Mouse (Mus musculus): Measurements from ENCODE around the gene Cyp2d11. TPM values are rescaled to one million over a fixed set of nuclear protein-coding genes. Genes with fewer than 3 reads are reported as not detected.
A peak's percentile ranks its signal among the peaks of the same experiment; 100 is the strongest.
"Not testable (repeated sequence)": the region's sequence is repeated elsewhere in the genome, so short reads cannot be mapped to it uniquely, and the experiment has no call there.

The Cyp2d11 gene
- total and polyA plus RNA-seq, 2 experiments from 2014 or later = not detected

- ATAC-seq (no peak), DNase-seq (no peak)
- H3K4me1 ChIP-seq (ENCODE audit: insufficient read depth) = peaks cover 9% of the 10 kb centered on the region; the same call in 1 of the 2 replicates
- no peaks in the 10 kb centered on the region for H3K9me3 ChIP-seq (ENCODE audit: low read length)
- H3K9ac ChIP-seq = no peak overlapping the region
- WGBS = 86% methylated on average over 9 of the region's 9 CpGs
- H3K4me3 ChIP-seq (ENCODE audit: low read depth, low read length) = no peak overlapping the region
- H3K27ac ChIP-seq (ENCODE audit: low read depth, low read length) = peak overlapping the region; percentile 74; the same call in 1 of the 2 replicates
- TF ChIP-seq CTCF (IDR thresholded peaks at IDR 0.05; ENCODE audit: low read depth) = no peak
- H3K36me3 ChIP-seq (ENCODE audit: insufficient read depth) = no peaks in the 10 kb centered on the region
- no peak overlapping the region for H3K4me2 ChIP-seq (ENCODE audit: low read depth)
- no peaks in the 10 kb centered on the region for H3K27me3 ChIP-seq (ENCODE audit: insufficient read depth, low read length)
Measured at GRCm38 (mm10) chr15:82375855-82376254, 18.0 kb downstream of the Cyp2d11 start.

- no peak for DNase-seq
- Histone ChIP-seq H3K27ac (ENCODE audit: low read depth, low read length) (no peak overlapping the region), H3K4me2 (ENCODE audit: low read depth) (no peak overlapping the region), H3K9ac (no peak overlapping the region), H3K36me3 (ENCODE audit: insufficient read depth) (no peaks in the 10 kb centered on the region), H3K4me1 (ENCODE audit: insufficient read depth) (peaks cover 9% of the 10 kb centered on the region; the same call in 1 of the 2 replicates), H3K4me3 (ENCODE audit: low read depth, low read length) (no peak overlapping the region), H3K9me3 (ENCODE audit: low read length) (no peaks in the 10 kb centered on the region), H3K27me3 (ENCODE audit: insufficient read depth, low read length) (no peaks in the 10 kb centered on the region)
- ATAC-seq = no peak
- WGBS = 77% methylated on average over 5 of the region's 5 CpGs
- no peak for TF ChIP-seq CTCF (IDR thresholded peaks at IDR 0.05; ENCODE audit: low read depth)
Measured at GRCm38 (mm10) chr15:82374437-82374836, 19.4 kb downstream of the Cyp2d11 start.

DNA sequence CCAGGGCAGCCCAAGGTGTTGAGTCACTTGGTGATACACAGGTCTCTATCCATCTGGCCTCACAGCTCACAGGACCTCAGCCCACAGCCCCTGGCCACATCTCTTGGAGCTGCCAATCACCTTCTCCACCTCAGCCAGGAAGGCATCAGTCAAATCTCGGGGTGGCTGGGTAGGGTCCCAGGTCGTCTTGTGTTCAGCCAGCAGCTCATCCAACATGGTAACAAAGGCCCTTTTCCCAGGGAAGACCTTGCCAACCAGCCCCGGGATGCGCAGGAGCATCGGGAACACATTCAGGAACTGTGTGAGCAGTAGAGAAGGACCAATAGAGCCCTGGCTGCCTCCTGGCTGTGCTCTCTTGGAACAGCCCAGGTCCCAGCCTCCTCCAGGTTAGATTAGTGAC lies 20.8 kb downstream of the Cyp2d11 start:
- TF ChIP-seq CTCF (IDR thresholded peaks at IDR 0.05; ENCODE audit: low read depth) = no peak
- DNase-seq (no peak), ATAC-seq (no peak)
- H3K36me3 ChIP-seq (ENCODE audit: insufficient read depth) = no peaks in the 10 kb centered on the region
- 89% methylated on average over 5 of the region's 5 CpGs for WGBS
- no peak overlapping the region for H3K27ac ChIP-seq (ENCODE audit: low read depth, low read length)
- H3K4me1 ChIP-seq (ENCODE audit: insufficient read depth) = peaks cover 9% of the 10 kb centered on the region; the same call in 1 of the 2 replicates
- H3K9ac ChIP-seq = no peak overlapping the region
- no peaks in the 10 kb centered on the region for H3K9me3 ChIP-seq (ENCODE audit: low read length)
- no peak overlapping the region for H3K4me3 ChIP-seq (ENCODE audit: low read depth, low read length)
- no peaks in the 10 kb centered on the region for H3K27me3 ChIP-seq (ENCODE audit: insufficient read depth, low read length)
- no peak overlapping the region for H3K4me2 ChIP-seq (ENCODE audit: low read depth)

GRCm38 (mm10) chr15:82372446-82372845 lies 21.4 kb downstream of the Cyp2d11 start:
- no peaks in the 10 kb centered on the region for H3K9me3 ChIP-seq (ENCODE audit: low read length)
- H3K36me3 ChIP-seq (ENCODE audit: insufficient read depth) = no peaks in the 10 kb centered on the region
- no peak for ATAC-seq
- peaks cover 9% of the 10 kb centered on the region; the same call in 1 of the 2 replicates for H3K4me1 ChIP-seq (ENCODE audit: insufficient read depth)
- H3K27me3 ChIP-seq (ENCODE audit: insufficient read depth, low read length) = no peaks in the 10 kb centered on the region
- no peak overlapping the region for H3K4me3 ChIP-seq (ENCODE audit: low read depth, low read length)
- 90% methylated on average over 6 of the region's 6 CpGs for WGBS
- no peak for DNase-seq
- H3K9ac ChIP-seq = no peak overlapping the region
- H3K27ac ChIP-seq (ENCODE audit: low read depth, low read length) = no peak overlapping the region
- no peak for TF ChIP-seq CTCF (IDR thresholded peaks at IDR 0.05; ENCODE audit: low read depth)
- H3K4me2 ChIP-seq (ENCODE audit: low read depth) = no peak overlapping the region

GRCm38 (mm10) chr15:82368851-82369250 lies 25.0 kb downstream of the Cyp2d11 start:
- Histone ChIP-seq H3K27ac (ENCODE audit: low read depth, low read length) (no peak overlapping the region), H3K27me3 (ENCODE audit: insufficient read depth, low read length) (no peaks in the 10 kb centered on the region), H3K36me3 (ENCODE audit: insufficient read depth) (no peaks in the 10 kb centered on the region), H3K9me3 (ENCODE audit: low read length) (no peaks in the 10 kb centered on the region), H3K4me2 (ENCODE audit: low read depth) (no peak overlapping the region), H3K4me1 (ENCODE audit: insufficient read depth) (no peaks in the 10 kb centered on the region), H3K9ac (no peak overlapping the region), H3K4me3 (ENCODE audit: low read depth, low read length) (no peak overlapping the region)
- ATAC-seq (no peak), DNase-seq (no peak)
- TF ChIP-seq CTCF (IDR thresholded peaks at IDR 0.05; ENCODE audit: low read depth) = no peak
- 86% methylated on average over 1 of the region's 1 CpGs for WGBS

DNA sequence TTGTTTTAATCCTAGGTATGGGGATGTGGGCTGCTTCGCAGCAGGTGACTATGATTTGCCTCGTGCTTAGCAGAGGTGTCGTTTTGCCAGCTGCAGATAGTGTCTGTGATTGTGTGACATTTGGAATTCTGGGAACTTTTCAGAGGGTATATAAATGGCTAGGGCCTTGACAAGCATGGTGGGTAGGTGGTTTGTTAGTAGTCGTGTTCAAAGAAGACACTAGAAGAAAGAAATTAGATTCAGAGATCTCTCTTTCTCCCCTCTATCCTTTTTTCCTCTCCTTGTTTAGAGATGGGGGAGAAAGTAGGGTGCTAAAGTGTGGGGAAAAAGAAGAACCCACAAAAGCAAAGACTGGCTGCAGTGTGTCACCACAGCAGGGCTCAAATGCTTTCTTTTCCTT lies 25.7 kb downstream of the Cyp2d11 start:
- 94% methylated on average over 4 of the region's 4 CpGs for WGBS
- DNase-seq (no peak), ATAC-seq (no peak)
- Histone ChIP-seq H3K4me2 (ENCODE audit: low read depth) (no peak overlapping the region), H3K27me3 (ENCODE audit: insufficient read depth, low read length) (no peaks in the 10 kb centered on the region), H3K4me3 (ENCODE audit: low read depth, low read length) (no peak overlapping the region), H3K4me1 (ENCODE audit: insufficient read depth) (no peaks in the 10 kb centered on the region), H3K36me3 (ENCODE audit: insufficient read depth) (no peaks in the 10 kb centered on the region), H3K9ac (no peak overlapping the region), H3K9me3 (ENCODE audit: low read length) (no peaks in the 10 kb centered on the region), H3K27ac (ENCODE audit: low read depth, low read length) (no peak overlapping the region)
- TF ChIP-seq CTCF (IDR thresholded peaks at IDR 0.05; ENCODE audit: low read depth) = no peak

DNA sequence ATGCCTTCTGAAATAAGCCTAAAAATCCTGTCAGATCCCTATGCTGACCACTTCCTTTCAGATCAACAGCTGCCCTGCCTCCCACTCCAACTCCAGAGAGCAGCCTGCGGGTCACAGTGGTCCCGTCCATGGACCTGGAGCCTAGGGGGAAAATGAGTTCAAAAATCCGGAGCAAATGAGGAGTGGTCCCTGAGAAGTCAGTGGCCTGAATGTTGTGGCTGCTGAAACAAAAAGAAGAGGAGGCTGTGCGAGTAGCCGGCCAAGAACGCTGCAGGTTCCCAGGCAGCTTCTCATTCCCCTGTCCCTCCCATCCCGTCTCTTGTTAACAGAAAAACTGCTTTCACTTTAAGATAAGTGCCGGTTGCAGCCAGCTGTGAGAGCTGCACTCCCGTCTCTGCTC lies 29.3 kb downstream of the Cyp2d11 start:
- not testable (repeated sequence) for H3K4me1 ChIP-seq (ENCODE audit: insufficient read depth); H3K9ac ChIP-seq; H3K4me2 ChIP-seq (ENCODE audit: low read depth); H3K36me3 ChIP-seq (ENCODE audit: insufficient read depth); H3K27me3 ChIP-seq (ENCODE audit: insufficient read depth, low read length); H3K27ac ChIP-seq (ENCODE audit: low read depth, low read length); ATAC-seq; H3K4me3 ChIP-seq (ENCODE audit: low read depth, low read length); H3K9me3 ChIP-seq (ENCODE audit: low read length); DNase-seq
- WGBS = 10% methylated on average over 6 of the region's 9 CpGs

DNA sequence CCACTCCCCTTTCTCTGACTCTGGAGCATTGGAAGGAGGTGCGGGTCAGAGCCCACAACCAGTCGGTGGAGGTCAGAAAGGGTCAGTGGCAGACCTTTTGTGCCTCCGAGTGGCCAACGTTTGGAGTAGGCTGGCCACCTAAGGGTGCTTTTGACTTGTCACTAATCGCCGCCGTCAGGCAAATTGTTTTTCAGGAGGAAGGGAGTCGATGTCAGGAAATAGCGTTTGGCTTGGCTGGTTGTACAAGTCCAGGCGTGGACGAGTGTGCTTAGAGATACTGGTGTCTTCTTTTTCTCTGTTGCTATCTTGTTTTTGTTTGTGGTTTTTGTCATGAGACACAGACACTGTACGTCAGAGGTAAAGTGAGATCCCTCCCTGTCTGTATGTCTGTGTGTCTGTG lies 30.0 kb downstream of the Cyp2d11 start:
- not testable (repeated sequence) for H3K4me2 ChIP-seq (ENCODE audit: low read depth); ATAC-seq; H3K4me1 ChIP-seq (ENCODE audit: insufficient read depth); H3K27ac ChIP-seq (ENCODE audit: low read depth, low read length); H3K9ac ChIP-seq; H3K27me3 ChIP-seq (ENCODE audit: insufficient read depth, low read length); H3K4me3 ChIP-seq (ENCODE audit: low read depth, low read length); DNase-seq; H3K36me3 ChIP-seq (ENCODE audit: insufficient read depth); H3K9me3 ChIP-seq (ENCODE audit: low read length)
- 79% methylated on average over 7 of the region's 12 CpGs for WGBS

Measured in forebrain, postnatal 0 days (tissue).